Mouse (Mus musculus): ENCODE measurements around the gene Slx4. TPM values are rescaled to one million over a fixed set of nuclear protein-coding genes. Genes with fewer than 3 reads are reported as not detected.
A peak's percentile ranks its signal among the peaks of the same experiment; 100 is the strongest.

The Slx4 gene
- 22.5 and 25.2 TPM in 2 replicates for polyA plus RNA-seq (2016; fragmentation: Nextera tagmentation; extraction: Ambion mirVana)

GRCm38 (mm10) chr16:4003489-4004398 lies at the start of gene Slx4:
Gene Slx4 (minus strand): TSS chr16:4003770.
- 0 out of 2 replicates have a peak, but pooled peaks cover 7% of the 10 kb centered on the region for H3K9me3 ChIP-seq (replicated peaks)
- no peaks in the 10 kb centered on the region for H3K27me3 ChIP-seq (ENCODE audit: low read depth, poor library complexity, severe bottlenecking)
- peak within 1 kb of the TSS; percentile 90 for H3K4me3 ChIP-seq
- H3K27ac ChIP-seq (replicated peaks), result peak within 1 kb of the TSS; percentile 90
- H3K36me3 ChIP-seq, result peaks cover 28% of the 10 kb centered on the region
- WGBS, result 1% methylated on average over 58 of the region's 58 CpGs
- peaks cover 21% of the 10 kb centered on the region for H3K4me1 ChIP-seq
- peak; percentile 95 for DNase-seq (ENCODE audit: low spot score)

- Histone ChIP-seq H3K27me3 (ENCODE audit: low read depth, poor library complexity, severe bottlenecking) (no peaks in the 10 kb centered on the region), H3K27ac (replicated peaks) (no peak overlapping the region), H3K36me3 (peaks cover 93% of the 10 kb centered on the region), H3K9me3 (replicated peaks) (no peaks in the 10 kb centered on the region), H3K4me1 (no peaks in the 10 kb centered on the region), H3K4me3 (no peak overlapping the region)
- DNase-seq (ENCODE audit: low spot score), result no peak
- 96% methylated on average over 4 of the region's 4 CpGs for WGBS
Measured at GRCm38 (mm10) chr16:4052601-4053000, 49.0 kb upstream of the Slx4 start.

GRCm38 (mm10) chr16:4045524-4045923 lies 42.0 kb upstream of the Slx4 start:
- Histone ChIP-seq H3K36me3 (peaks cover 99% of the 10 kb centered on the region), H3K27me3 (ENCODE audit: low read depth, poor library complexity, severe bottlenecking) (no peaks in the 10 kb centered on the region), H3K27ac (replicated peaks) (no peak overlapping the region), H3K4me3 (no peak overlapping the region), H3K9me3 (replicated peaks) (no peaks in the 10 kb centered on the region), H3K4me1 (no peaks in the 10 kb centered on the region)
- WGBS, result 88% methylated on average over 4 of the region's 4 CpGs
- no peak for DNase-seq (ENCODE audit: low spot score)

GRCm38 (mm10) chr16:4044093-4044492 lies 40.5 kb upstream of the Slx4 start:
- H3K4me3 ChIP-seq, result no peak overlapping the region
- H3K9me3 ChIP-seq (replicated peaks), result no peaks in the 10 kb centered on the region
- H3K4me1 ChIP-seq, result no peaks in the 10 kb centered on the region
- no peaks in the 10 kb centered on the region for H3K27me3 ChIP-seq (ENCODE audit: low read depth, poor library complexity, severe bottlenecking)
- H3K27ac ChIP-seq (replicated peaks), result no peak overlapping the region
- H3K36me3 ChIP-seq, result peaks cover 99% of the 10 kb centered on the region
- DNase-seq (ENCODE audit: low spot score), result no peak
- 97% methylated on average over 2 of the region's 2 CpGs for WGBS

- WGBS, result 97% methylated on average over 4 of the region's 4 CpGs
- Histone ChIP-seq H3K36me3 (peaks cover 99% of the 10 kb centered on the region), H3K4me1 (no peaks in the 10 kb centered on the region)
Measured at GRCm38 (mm10) chr16:4041646-4042045, 38.1 kb upstream of the Slx4 start.

GRCm38 (mm10) chr16:4040206-4040605 lies 36.6 kb upstream of the Slx4 start:
- DNase-seq (ENCODE audit: low spot score), result no peak
- Histone ChIP-seq H3K27ac (replicated peaks) (no peak overlapping the region), H3K4me1 (no peaks in the 10 kb centered on the region), H3K4me3 (no peak overlapping the region), H3K36me3 (peaks cover 88% of the 10 kb centered on the region), H3K27me3 (ENCODE audit: low read depth, poor library complexity, severe bottlenecking) (no peaks in the 10 kb centered on the region), H3K9me3 (replicated peaks) (no peaks in the 10 kb centered on the region)
- WGBS, result 90% methylated on average over 5 of the region's 5 CpGs

More at GRCm38 (mm10) chr16:4041646-4042045, 38.1 kb upstream of the Slx4 start:
- no peak for DNase-seq (ENCODE audit: low spot score)
- no peak overlapping the region for H3K27ac ChIP-seq (replicated peaks)
- H3K27me3 ChIP-seq (ENCODE audit: low read depth, poor library complexity, severe bottlenecking), result no peaks in the 10 kb centered on the region
- no peaks in the 10 kb centered on the region for H3K9me3 ChIP-seq (replicated peaks)
- no peak overlapping the region for H3K4me3 ChIP-seq

GRCm38 (mm10) chr16:4037690-4038089 lies 34.1 kb upstream of the Slx4 start:
- Histone ChIP-seq H3K4me1 (peaks cover 8% of the 10 kb centered on the region), H3K27ac (replicated peaks) (no peak overlapping the region), H3K27me3 (ENCODE audit: low read depth, poor library complexity, severe bottlenecking) (no peaks in the 10 kb centered on the region), H3K4me3 (no peak overlapping the region), H3K9me3 (replicated peaks) (no peaks in the 10 kb centered on the region), H3K36me3 (peaks cover 62% of the 10 kb centered on the region)
- 91% methylated on average over 7 of the region's 7 CpGs for WGBS
- DNase-seq (ENCODE audit: low spot score), result no peak

- DNase-seq (ENCODE audit: low spot score), result no peak
- 89% methylated on average over 5 of the region's 5 CpGs for whole genome bisulfite sequencing
- Histone ChIP-seq H3K27ac (replicated peaks) (no peak within 1 kb of the TSS), H3K36me3 (peaks cover 54% of the 10 kb centered on the region), H3K4me1 (peaks cover 8% of the 10 kb centered on the region), H3K9me3 (replicated peaks) (no peaks in the 10 kb centered on the region), H3K4me3 (no peak within 1 kb of the TSS), H3K27me3 (ENCODE audit: low read depth, poor library complexity, severe bottlenecking) (no peaks in the 10 kb centered on the region)
Measured at GRCm38 (mm10) chr16:4036807-4037206, 33.2 kb upstream of the Slx4 start, which contains the start of gene Dnase1. Gene Dnase1 (plus strand): TSS chr16:4036942.

- 94% methylated on average over 2 of the region's 2 CpGs for WGBS
- no peak for DNase-seq (ENCODE audit: low spot score)
- Histone ChIP-seq H3K4me1 (peaks cover 8% of the 10 kb centered on the region), H3K27ac (replicated peaks) (no peak overlapping the region), H3K4me3 (no peak overlapping the region), H3K36me3 (peaks cover 42% of the 10 kb centered on the region), H3K9me3 (replicated peaks) (no peaks in the 10 kb centered on the region), H3K27me3 (ENCODE audit: low read depth, poor library complexity, severe bottlenecking) (no peaks in the 10 kb centered on the region)
Measured at GRCm38 (mm10) chr16:4035575-4035974, 32.0 kb upstream of the Slx4 start.

GRCm38 (mm10) chr16:4034476-4034875 lies 30.9 kb upstream of the Slx4 start:
- H3K36me3 ChIP-seq, result peaks cover 31% of the 10 kb centered on the region
- peaks cover 10% of the 10 kb centered on the region for H3K4me1 ChIP-seq
- DNase-seq (ENCODE audit: low spot score), result no peak
- H3K9me3 ChIP-seq (replicated peaks), result no peaks in the 10 kb centered on the region
- H3K27ac ChIP-seq (replicated peaks), result no peak overlapping the region
- whole genome bisulfite sequencing, result 81% methylated on average over 3 of the region's 3 CpGs
- H3K4me3 ChIP-seq, result no peak overlapping the region
- H3K27me3 ChIP-seq (ENCODE audit: low read depth, poor library complexity, severe bottlenecking), result no peaks in the 10 kb centered on the region

- H3K36me3 ChIP-seq, result peaks cover 26% of the 10 kb centered on the region
- H3K4me3 ChIP-seq, result no peak overlapping the region
- no peak overlapping the region for H3K27ac ChIP-seq (replicated peaks)
- DNase-seq (ENCODE audit: low spot score), result no peak
- H3K27me3 ChIP-seq (ENCODE audit: low read depth, poor library complexity, severe bottlenecking), result no peaks in the 10 kb centered on the region
- H3K9me3 ChIP-seq (replicated peaks), result no peaks in the 10 kb centered on the region
- H3K4me1 ChIP-seq, result peaks cover 12% of the 10 kb centered on the region
- 50% methylated on average over 5 of the region's 5 CpGs for WGBS
Measured at GRCm38 (mm10) chr16:4033971-4034370, 30.4 kb upstream of the Slx4 start.

GRCm38 (mm10) chr16:4032341-4032748 lies 28.8 kb upstream of the Slx4 start:
- no peak overlapping the region for H3K27ac ChIP-seq (replicated peaks)
- H3K36me3 ChIP-seq, result peaks cover 10% of the 10 kb centered on the region
- H3K27me3 ChIP-seq (ENCODE audit: low read depth, poor library complexity, severe bottlenecking), result no peaks in the 10 kb centered on the region
- peaks cover 12% of the 10 kb centered on the region for H3K4me1 ChIP-seq
- no peaks in the 10 kb centered on the region for H3K9me3 ChIP-seq (replicated peaks)
- no peak for DNase-seq (ENCODE audit: low spot score)
- 93% methylated on average over 6 of the region's 6 CpGs for WGBS
- no peak overlapping the region for H3K4me3 ChIP-seq

Measured in midbrain, embryonic 10.5 days (tissue).